Mouse (Mus musculus): ENCODE measurements at regions not wholly inside any gene's neighbourhood (a gene's known extent, or its start where the extent isn't known, plus 50 kb on each side); places are given as distances from the start of the nearest gene placed in this dataset.

DNA sequence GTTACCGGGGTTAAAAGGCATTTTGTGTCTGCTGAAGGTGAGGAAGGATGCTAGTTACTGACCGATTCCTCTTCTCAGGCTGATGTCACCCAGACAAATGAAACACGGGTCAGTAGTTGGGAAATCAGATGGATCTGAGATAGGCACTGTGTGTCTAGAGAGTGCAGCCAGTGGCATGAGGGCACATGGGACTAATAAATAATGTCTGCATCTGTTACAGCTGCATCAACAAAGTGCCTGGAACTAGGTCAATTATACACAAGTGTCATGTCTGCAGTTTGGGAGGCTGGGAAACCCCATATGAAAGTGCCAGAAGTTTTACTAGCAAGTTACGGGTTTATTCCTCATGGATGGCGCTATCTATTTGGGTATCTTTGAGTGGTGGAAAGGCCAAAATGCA is 68.8 kb downstream of the Cxcl12 start:
- no peak for ATAC-seq (ENCODE audit: low FRiP score, low read depth)
- Histone ChIP-seq H3K9ac (replicated peaks) (no peak overlapping the region), H3K27me3 (no peaks in the 10 kb centered on the region), H3K4me3 (no peak overlapping the region), H3K4me1 (no peaks in the 10 kb centered on the region), H3K9me3 (no peaks in the 10 kb centered on the region), H3K4me2 (replicated peaks) (no peak overlapping the region), H3K36me3 (no peaks in the 10 kb centered on the region), H3K27ac (replicated peaks) (no peak overlapping the region)
- WGBS: 84% methylated on average over 5 of the region's 5 CpGs

DNA sequence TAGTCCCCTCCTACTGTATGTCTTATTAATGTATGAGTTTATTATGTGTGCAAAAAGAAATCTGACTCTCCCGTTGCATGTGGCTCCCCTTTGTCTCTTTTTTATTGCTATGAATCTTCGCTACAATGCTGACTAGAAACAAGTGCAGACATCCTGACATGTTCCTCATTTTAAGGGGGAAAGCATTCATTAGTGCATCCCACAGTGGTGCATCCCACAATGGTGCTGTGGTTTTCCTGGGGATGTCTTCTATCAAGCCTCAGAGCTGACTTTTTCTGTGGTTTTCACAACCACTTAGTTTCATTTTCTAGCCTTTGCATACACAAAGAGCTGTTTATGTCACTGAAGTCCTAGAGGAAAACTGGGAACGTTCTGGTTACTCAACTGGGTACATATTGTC is 72.9 kb downstream of the Cxcl12 start:
- WGBS: 83% methylated on average over 3 of the region's 3 CpGs
- Histone ChIP-seq H3K9ac (replicated peaks) (no peak overlapping the region), H3K9me3 (no peaks in the 10 kb centered on the region), H3K4me2 (replicated peaks) (no peak overlapping the region), H3K4me3 (no peak overlapping the region), H3K4me1 (no peaks in the 10 kb centered on the region), H3K27ac (replicated peaks) (no peak overlapping the region), H3K27me3 (no peaks in the 10 kb centered on the region), H3K36me3 (no peaks in the 10 kb centered on the region)
- no peak for ATAC-seq (ENCODE audit: low FRiP score, low read depth)

DNA sequence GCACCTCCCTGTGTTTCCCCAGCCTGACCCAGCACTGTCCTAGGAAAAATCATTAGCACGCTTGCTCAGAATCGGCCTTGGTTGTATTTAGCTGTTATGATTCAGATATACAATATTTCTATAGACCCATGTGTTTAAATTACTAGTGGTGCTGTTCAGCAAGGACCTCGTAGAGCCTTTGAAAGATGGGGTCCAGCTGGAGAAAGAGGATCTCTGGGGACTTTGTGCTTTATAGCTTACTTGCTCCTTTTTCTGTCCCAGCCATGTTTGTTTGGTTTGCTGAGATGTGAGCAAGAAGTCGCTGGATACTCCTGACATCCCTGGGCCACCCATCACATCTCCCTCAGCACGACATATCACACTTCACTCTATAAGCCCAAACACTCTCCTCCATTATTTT is 77.1 kb downstream of the Cxcl12 start:
- no peaks in the 10 kb centered on the region for H3K9me3 ChIP-seq
- no peak overlapping the region for H3K4me2 ChIP-seq (replicated peaks)
- no peak overlapping the region for H3K27ac ChIP-seq (replicated peaks)
- no peak overlapping the region for H3K4me3 ChIP-seq
- ATAC-seq (ENCODE audit: low FRiP score, low read depth): no peak
- no peaks in the 10 kb centered on the region for H3K4me1 ChIP-seq
- H3K27me3 ChIP-seq: no peaks in the 10 kb centered on the region
- WGBS: 87% methylated on average over 5 of the region's 5 CpGs
- no peaks in the 10 kb centered on the region for H3K36me3 ChIP-seq
- no peak overlapping the region for H3K9ac ChIP-seq (replicated peaks)

DNA sequence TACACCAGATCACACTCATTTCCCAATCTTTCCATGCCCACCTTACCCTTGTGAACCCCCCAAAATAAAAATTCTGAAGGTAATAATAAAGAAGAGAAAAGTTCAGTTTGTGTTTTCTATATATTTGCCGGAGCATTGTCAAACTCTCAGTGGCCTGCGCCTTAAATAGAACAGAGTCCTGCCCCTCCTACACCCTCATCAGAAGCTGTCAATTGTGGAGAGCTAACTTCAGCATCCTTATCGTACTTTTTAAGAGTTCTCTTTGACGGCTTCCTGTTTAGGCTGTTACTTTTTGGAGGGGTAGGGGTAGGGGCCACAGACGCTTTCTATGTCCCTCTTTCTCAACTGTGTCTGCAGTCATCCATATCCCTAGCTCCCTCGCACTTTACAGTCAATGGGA is 77.5 kb downstream of the Cxcl12 start:
- no peaks in the 10 kb centered on the region for H3K9me3 ChIP-seq
- no peak overlapping the region for H3K9ac ChIP-seq (replicated peaks)
- H3K27ac ChIP-seq (replicated peaks): no peak overlapping the region
- no peak overlapping the region for H3K4me2 ChIP-seq (replicated peaks)
- no peak for ATAC-seq (ENCODE audit: low FRiP score, low read depth)
- WGBS: 89% methylated on average over 6 of the region's 6 CpGs
- no peak overlapping the region for H3K4me3 ChIP-seq
- no peaks in the 10 kb centered on the region for H3K27me3 ChIP-seq
- H3K4me1 ChIP-seq: no peaks in the 10 kb centered on the region
- H3K36me3 ChIP-seq: no peaks in the 10 kb centered on the region

DNA sequence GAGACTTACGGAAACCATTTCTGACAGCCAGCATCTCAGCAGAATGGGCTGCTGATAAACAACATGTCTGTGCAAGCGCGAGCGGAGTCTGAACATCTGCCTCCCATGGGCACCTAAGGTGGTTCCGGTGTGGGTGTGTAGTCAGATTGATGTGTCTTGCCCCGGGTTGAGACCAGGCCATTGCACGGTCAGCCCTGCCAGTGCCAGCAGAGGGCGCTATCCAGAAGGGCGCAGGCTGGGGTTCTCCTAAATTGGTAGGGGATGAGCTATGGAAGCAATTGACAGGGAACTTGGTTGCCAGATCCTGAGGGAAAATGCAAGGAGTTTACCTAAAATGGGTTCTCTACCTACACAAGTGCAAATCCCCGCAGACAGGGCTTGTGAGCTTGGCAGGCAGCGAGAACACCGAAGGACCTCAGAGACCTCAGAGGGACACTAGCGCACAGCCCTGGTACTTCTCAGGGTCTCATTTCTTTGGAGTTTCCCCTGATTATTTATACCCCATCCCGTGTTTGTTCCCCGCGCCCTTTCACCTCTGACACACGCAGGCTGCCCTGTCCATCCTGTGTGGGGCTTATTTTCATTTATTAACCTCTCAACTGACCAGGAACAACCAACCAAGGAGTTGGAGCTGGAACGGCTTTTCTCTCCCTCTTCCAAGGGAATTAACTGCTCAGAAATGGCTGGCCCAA is 81.0 kb downstream of the Cxcl12 start:
- Histone ChIP-seq H3K9me3 (no peaks in the 10 kb centered on the region), H3K4me1 (peaks cover 11% of the 10 kb centered on the region), H3K27me3 (no peaks in the 10 kb centered on the region), H3K4me2 (replicated peaks) (no peak overlapping the region), H3K36me3 (no peaks in the 10 kb centered on the region), H3K4me3 (no peak overlapping the region), H3K9ac (replicated peaks) (no peak overlapping the region), H3K27ac (replicated peaks) (no peak overlapping the region)
- WGBS: 80% methylated on average over 18 of the region's 18 CpGs
- no peak for ATAC-seq (ENCODE audit: low FRiP score, low read depth)

DNA sequence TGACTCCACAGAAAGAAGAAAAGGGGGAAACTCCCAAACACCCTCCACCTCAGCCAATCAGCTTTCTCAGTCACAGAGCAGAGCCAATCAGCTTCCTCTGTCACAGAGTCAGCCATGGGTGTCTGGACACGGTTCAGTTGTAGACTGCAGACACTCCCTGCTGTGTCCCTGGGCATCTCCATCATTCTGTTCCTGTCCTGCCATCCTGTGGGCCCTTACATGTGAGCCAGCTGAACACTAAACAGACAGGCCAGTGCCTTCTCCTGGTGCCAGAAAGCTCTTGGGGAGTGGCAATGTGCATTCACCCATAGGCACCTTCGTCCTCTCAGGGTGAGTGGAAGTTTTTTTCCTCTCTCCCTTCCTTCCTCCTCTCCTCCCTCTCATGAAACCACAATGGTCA is 81.7 kb downstream of the Cxcl12 start:
- Histone ChIP-seq H3K4me2 (replicated peaks) (no peak overlapping the region), H3K4me3 (no peak overlapping the region), H3K36me3 (no peaks in the 10 kb centered on the region), H3K27ac (replicated peaks) (no peak overlapping the region), H3K9ac (replicated peaks) (no peak overlapping the region), H3K4me1 (peaks cover 15% of the 10 kb centered on the region), H3K9me3 (no peaks in the 10 kb centered on the region), H3K27me3 (no peaks in the 10 kb centered on the region)
- ATAC-seq (ENCODE audit: low FRiP score, low read depth): no peak
- WGBS: 46% methylated on average over 2 of the region's 2 CpGs

DNA sequence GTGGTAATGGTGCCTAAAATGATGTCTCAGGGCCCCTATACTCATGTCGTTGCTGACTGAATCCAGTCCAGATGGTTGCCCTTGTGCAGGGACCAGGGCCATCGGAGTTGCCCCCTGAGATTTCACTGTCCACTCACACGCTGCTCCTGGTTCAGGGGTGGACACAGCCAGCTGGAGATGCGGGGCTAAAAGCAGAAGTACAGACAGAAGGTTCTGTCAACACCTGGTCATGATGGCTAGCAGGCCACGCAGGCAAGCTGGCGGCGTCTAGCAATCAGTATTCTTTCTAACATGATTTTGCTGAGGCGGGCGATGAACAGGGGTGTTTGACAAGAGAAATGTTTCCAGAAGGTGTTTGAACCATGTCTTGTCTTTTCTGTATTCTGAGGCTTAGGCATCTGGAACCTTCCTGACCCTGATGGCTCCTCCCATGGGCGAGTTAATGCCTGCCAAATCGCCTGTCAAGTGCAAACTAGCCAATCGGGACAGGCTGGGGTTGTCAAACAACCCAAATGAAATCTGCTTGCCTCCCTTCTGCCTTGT is 83.1 kb downstream of the Cxcl12 start:
- Histone ChIP-seq H3K4me2 (replicated peaks) (no peak overlapping the region), H3K36me3 (no peaks in the 10 kb centered on the region), H3K27me3 (no peaks in the 10 kb centered on the region), H3K9me3 (no peaks in the 10 kb centered on the region), H3K4me3 (no peak overlapping the region), H3K4me1 (peaks cover 15% of the 10 kb centered on the region), H3K9ac (replicated peaks) (no peak overlapping the region), H3K27ac (replicated peaks) (no peak overlapping the region)
- no peak for ATAC-seq (ENCODE audit: low FRiP score, low read depth)
- 81% methylated on average over 12 of the region's 12 CpGs for WGBS

DNA sequence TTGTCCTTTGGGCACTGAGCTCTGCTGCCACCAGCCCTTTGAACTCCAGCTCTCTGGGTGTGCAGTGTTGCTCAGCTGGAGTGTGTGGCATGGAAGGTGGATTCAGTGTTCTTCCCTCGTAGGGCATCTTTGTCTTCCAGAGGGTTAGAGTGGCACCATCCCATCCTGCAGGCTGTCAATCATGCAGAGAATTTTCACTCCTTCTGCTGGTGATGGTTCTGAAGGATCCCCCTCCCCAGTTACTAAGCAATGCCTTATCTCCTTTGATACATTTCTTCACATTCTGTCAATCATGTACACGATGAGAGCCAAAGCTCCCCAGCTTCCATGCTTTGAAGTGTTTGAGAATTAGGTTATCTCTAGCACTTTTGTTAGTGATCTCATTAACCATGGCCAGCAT is 84.0 kb downstream of the Cxcl12 start:
- no peaks in the 10 kb centered on the region for H3K36me3 ChIP-seq
- H3K27ac ChIP-seq (replicated peaks): no peak overlapping the region
- no peak overlapping the region for H3K4me3 ChIP-seq
- H3K9ac ChIP-seq (replicated peaks): no peak overlapping the region
- no peak overlapping the region for H3K4me2 ChIP-seq (replicated peaks)
- WGBS: 71% methylated on average over 2 of the region's 2 CpGs
- no peaks in the 10 kb centered on the region for H3K27me3 ChIP-seq
- H3K4me1 ChIP-seq: peaks cover 15% of the 10 kb centered on the region
- no peaks in the 10 kb centered on the region for H3K9me3 ChIP-seq
- ATAC-seq (ENCODE audit: low FRiP score, low read depth): no peak

GRCm38 (mm10) chr6:117253036-117253435 is 84.7 kb downstream of the Cxcl12 start:
- Histone ChIP-seq H3K4me1 (peaks cover 15% of the 10 kb centered on the region), H3K4me2 (replicated peaks) (no peak overlapping the region), H3K27me3 (no peaks in the 10 kb centered on the region), H3K4me3 (no peak overlapping the region), H3K9ac (replicated peaks) (no peak overlapping the region), H3K27ac (replicated peaks) (no peak overlapping the region), H3K9me3 (no peaks in the 10 kb centered on the region), H3K36me3 (no peaks in the 10 kb centered on the region)
- no peak for ATAC-seq (ENCODE audit: low FRiP score, low read depth)
- WGBS: 87% methylated on average over 6 of the region's 6 CpGs

- peaks cover 15% of the 10 kb centered on the region for H3K4me1 ChIP-seq
- no peaks in the 10 kb centered on the region for H3K9me3 ChIP-seq
- ATAC-seq (ENCODE audit: low FRiP score, low read depth): peak; percentile 77
- WGBS: 16% methylated on average over 16 of the region's 16 CpGs
- no peaks in the 10 kb centered on the region for H3K36me3 ChIP-seq
- no peaks in the 10 kb centered on the region for H3K27me3 ChIP-seq
- no peak overlapping the region for H3K4me3 ChIP-seq
- no peak overlapping the region for H3K27ac ChIP-seq (replicated peaks)
- no peak overlapping the region for H3K4me2 ChIP-seq (replicated peaks)
- no peak overlapping the region for H3K9ac ChIP-seq (replicated peaks)
These were observed 85.4 kb downstream of the Cxcl12 start for GRCm38 (mm10) chr6:117253586-117254330.

GRCm38 (mm10) chr6:117254620-117255228 is 86.4 kb downstream of the Cxcl12 start:
- no peak overlapping the region for H3K4me3 ChIP-seq
- H3K4me2 ChIP-seq (replicated peaks): no peak overlapping the region
- H3K9ac ChIP-seq (replicated peaks): no peak overlapping the region
- H3K36me3 ChIP-seq: no peaks in the 10 kb centered on the region
- H3K27ac ChIP-seq (replicated peaks): no peak overlapping the region
- no peaks in the 10 kb centered on the region for H3K9me3 ChIP-seq
- peak; percentile 49; the same call in 1 of the 2 replicates for ATAC-seq (ENCODE audit: low FRiP score, low read depth)
- H3K27me3 ChIP-seq: no peaks in the 10 kb centered on the region
- 72% methylated on average over 3 of the region's 3 CpGs for WGBS
- peaks cover 15% of the 10 kb centered on the region for H3K4me1 ChIP-seq

GRCm38 (mm10) chr6:117255399-117256098 is 87.2 kb downstream of the Cxcl12 start:
- Histone ChIP-seq H3K4me1 (peaks cover 15% of the 10 kb centered on the region), H3K27me3 (no peaks in the 10 kb centered on the region), H3K4me2 (replicated peaks) (no peak overlapping the region), H3K36me3 (no peaks in the 10 kb centered on the region), H3K9me3 (no peaks in the 10 kb centered on the region), H3K27ac (replicated peaks) (no peak overlapping the region), H3K9ac (replicated peaks) (no peak overlapping the region), H3K4me3 (no peak overlapping the region)
- ATAC-seq (ENCODE audit: low FRiP score, low read depth): no peak
- WGBS: 86% methylated on average over 3 of the region's 3 CpGs
